Mouse (Mus musculus) heart, adult 2 months (tissue): ENCODE measurements around the gene Cd44.

ENCODE experiments used
- CTCF ChIP-seq: fragments of 200-600 bp; IDR thresholded peaks from 2 replicates; pipeline ENCODE4 v1.8.1; 2022; ENCODE audit warnings: antibody characterized with exemption, mild to moderate bottlenecking, moderate library complexity
- POLR2A ChIP-seq: fragments of 200-500 bp; IDR thresholded peaks from 2 replicates; pipeline ENCODE4 v1.6.1; 2011; ENCODE audit warnings: mild to moderate bottlenecking, low read depth, low read length, control low read depth; ENCODE audit not compliant: insufficient read depth

- no peak for TF ChIP-seq CTCF
- TF ChIP-seq POLR2A, result no peak
Observed at GRCm38 (mm10) chr2:102944415-102945012, 43.0 kb upstream of the Cd44 start.
